Mouse (Mus musculus) lung, adult 2 months (tissue): ENCODE data around the gene Cnot10. TPM values are rescaled to one million over a fixed set of nuclear protein-coding genes. Genes with fewer than 3 reads are reported as not detected.

Source experiments
- DNase-seq: peaks from one replicate; pipeline ENCODE4 v3.0.0; 2022
- H3K4me1 ChIP-seq: fragments of 200-500 bp; 2 replicates; pipeline ENCODE4 v1.6.1; 2011; ENCODE audit warnings: low read length; ENCODE audit not compliant: control insufficient read depth, insufficient read depth
- H3K4me3 ChIP-seq: fragments of 200-500 bp; replicated peaks from 2 replicates; pipeline ENCODE3; 2011; ENCODE audit warnings: low read depth, mild to moderate bottlenecking, control low read depth, low read length; ENCODE audit errors: extremely low read depth
- CTCF ChIP-seq: fragments of 200-500 bp; IDR thresholded peaks from 2 replicates; pipeline ENCODE4 v1.5.1; 2011; ENCODE audit warnings: mild to moderate bottlenecking, low read length, control low read depth; ENCODE audit not compliant: insufficient read depth
- POLR2A ChIP-seq: fragments of 200-500 bp; IDR thresholded peaks from 2 replicates; pipeline ENCODE4 v1.6.1; 2011; ENCODE audit warnings: low read depth, mild to moderate bottlenecking, control low read depth, low read length, borderline replicate concordance; ENCODE audit errors: extremely low read depth
- WGBS: fragments of 180-500 bp; shearing (Covaris S2); methylation state at CpG from one replicate; pipeline ENCODE4 v1.1.7; 2018; 5-methylcytosine and 5-hydroxymethylcytosine counted together
- polyA plus RNA-seq: library from polyadenylated mRNA; depleted of rRNA; stranded (reverse); fragments of >200 nt; gene quantifications from 2 replicates; pipeline ENCODE4 v1.2.3, GENCODE M21; 2012; rRNA removed

Cnot10 gene
- polyA plus RNA-seq, 1 experiment = 28.9 TPM

GRCm38 (mm10) chr9:114541279-114541741 lies 98.7 kb downstream of the Cnot10 start:
- no peaks in the 10 kb centered on the region for H3K4me1 ChIP-seq
- no peak for DNase-seq
- no peak overlapping the region for H3K4me3 ChIP-seq
- WGBS = 43% methylated on average over 1 of the region's 1 CpGs
- no peak for TF ChIP-seq POLR2A
- TF ChIP-seq CTCF = no peak

DNA sequence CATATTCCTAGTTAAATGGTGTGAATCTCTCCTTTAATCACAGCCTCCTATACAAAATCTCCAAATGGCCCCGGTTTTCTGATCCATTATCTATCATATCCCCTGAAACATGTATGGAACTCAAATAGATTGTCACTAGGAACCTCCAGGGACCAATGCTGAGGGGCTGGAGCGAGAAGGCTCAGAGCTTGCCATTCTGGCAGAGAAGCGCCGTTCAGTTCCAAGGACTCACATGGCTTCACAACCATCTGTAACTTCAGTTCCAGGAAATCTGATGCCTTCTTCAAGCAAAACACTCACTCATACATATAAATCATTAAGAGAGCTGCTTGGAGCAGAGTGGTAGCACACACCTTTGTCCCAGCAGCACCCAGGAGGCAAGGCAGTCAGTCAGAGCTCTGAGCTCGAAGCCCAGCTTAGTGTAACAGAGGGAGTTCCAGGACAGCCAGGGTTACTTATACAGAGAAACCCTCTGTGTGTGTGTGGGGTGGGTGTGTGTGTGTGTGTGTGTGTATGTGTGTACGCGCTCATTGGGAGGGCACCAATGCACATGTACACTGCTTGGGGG lies 100.9 kb downstream of the Cnot10 start:
- no peak overlapping the region for H3K4me3 ChIP-seq
- 78% methylated on average over 7 of the region's 7 CpGs for WGBS
- H3K4me1 ChIP-seq = no peaks in the 10 kb centered on the region
- no peak for TF ChIP-seq CTCF
- TF ChIP-seq POLR2A = no peak
- no peak for DNase-seq

DNA sequence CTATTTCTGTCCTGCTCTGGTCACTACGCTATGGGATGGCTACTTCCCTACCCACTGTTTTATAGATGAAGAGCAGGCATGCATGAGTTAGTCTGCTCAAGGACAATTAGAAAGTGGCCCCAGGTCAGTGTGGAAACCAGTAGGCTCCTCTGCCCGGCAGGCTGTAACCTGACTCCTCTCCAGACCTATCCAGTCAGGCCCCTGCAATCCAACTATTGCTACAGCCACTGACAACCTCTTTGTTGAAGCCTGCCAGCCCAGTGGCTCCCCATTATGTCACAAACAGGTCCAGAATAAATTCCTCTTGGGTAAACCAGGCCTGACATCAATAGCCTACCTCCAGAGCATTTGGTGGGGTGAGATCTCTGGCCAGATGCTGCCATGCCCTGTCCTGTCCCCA lies 103.4 kb downstream of the Cnot10 start:
- DNase-seq = no peak
- TF ChIP-seq CTCF = no peak
- no peak for TF ChIP-seq POLR2A
- no peak overlapping the region for H3K4me3 ChIP-seq
- WGBS = 77% methylated on average over 2 of the region's 2 CpGs
- H3K4me1 ChIP-seq = no peaks in the 10 kb centered on the region

Other genes with a start within 250 kb of the Cnot10 start
- 83.2 and 106 TPM in 2 replicates for gene Crtap, start 249.5 kb downstream of the Cnot10 start, polyA plus RNA-seq
- gene Glb1, start 239.1 kb downstream of the Cnot10 start, polyA plus RNA-seq = 24.9 and 26.8 TPM in 2 replicates
- 9.7 and 9.8 TPM in 2 replicates for gene Tmppe, start 239.1 kb downstream of the Cnot10 start, polyA plus RNA-seq
- 0.69 and 0.75 TPM in 2 replicates for gene Ccr4, start 135.3 kb downstream of the Cnot10 start, polyA plus RNA-seq
- not detected in 2 replicates for gene C130032M10Rik, start 124.5 kb downstream of the Cnot10 start, polyA plus RNA-seq
- gene Trim71, start 75.8 kb downstream of the Cnot10 start, polyA plus RNA-seq = 0.05 and 0.08 TPM in 2 replicates
- 15.4 and 17.8 TPM in 2 replicates for gene Dync1li1, start 48.6 kb upstream of the Cnot10 start, polyA plus RNA-seq
- gene Cmtm6, start 90.9 kb upstream of the Cnot10 start, polyA plus RNA-seq = 50.9 and 79.8 TPM in 2 replicates
- 86.0 and 88.9 TPM in 2 replicates for gene Cmtm7, start 141.7 kb upstream of the Cnot10 start, polyA plus RNA-seq
- gene Cmtm8, start 204.0 kb upstream of the Cnot10 start, polyA plus RNA-seq = 151 and 179 TPM in 2 replicates